Mouse (Mus musculus) G1E (cell line): ENCODE data around the gene Pi4k2a.

Experiments
- CTCF ChIP-seq: IDR thresholded peaks from 2 replicates; pipeline ENCODE4 v1.5.1; 2012; ENCODE audit warnings: low read depth, low read length, inconsistent platforms, mixed read lengths
- POLR2AphosphoS5 ChIP-seq: IDR thresholded peaks from 2 replicates; pipeline ENCODE4 v1.6.1; 2012; ENCODE audit warnings: low read depth, low read length, inconsistent platforms; ENCODE audit not compliant: insufficient replicate concordance

DNA sequence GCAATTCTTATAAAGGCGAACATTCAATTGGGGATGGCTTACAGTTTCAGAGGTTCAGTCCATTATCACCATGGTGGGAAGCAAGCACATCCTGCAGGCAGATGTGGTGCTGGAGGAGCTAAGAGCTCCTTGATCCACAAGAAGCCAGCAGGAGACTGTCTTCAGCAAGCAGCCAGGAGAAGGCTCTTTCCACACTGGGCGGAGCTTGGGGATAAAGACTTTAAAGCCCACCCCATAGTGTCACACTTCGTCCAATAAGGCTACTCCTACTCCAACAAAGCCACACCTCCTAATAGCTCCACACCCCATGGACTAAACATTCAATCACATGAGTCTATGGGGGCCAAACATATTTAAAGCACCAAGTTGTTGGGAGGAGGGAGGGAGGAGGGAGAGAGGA, 51.7 kb downstream of the Pi4k2a start:
- TF ChIP-seq CTCF (no peak), POLR2AphosphoS5 (no peak)
